Mouse (Mus musculus) T-helper 2 cell (primary cell): ENCODE data around the gene Galnt12.
"Not testable (repeated sequence)": the region's sequence is repeated elsewhere in the genome, so short reads cannot be mapped to it uniquely, and the experiment has no call there.

Experiments
- in situ Hi-C: fragments of 300-600 bp; cut with MboI, MseI; formaldehyde crosslinking; loops from one replicate; pipeline ENCODE4 v1.15.1; 2025; ENCODE audit warnings: high pct_unique_total_duplicates

The Galnt12 gene

GRCm38 (mm10) chr4:47091493-47092386 is at the start of gene Galnt12:
Gene Galnt12, plus strand, starts transcription at chr4:47091909.
- in situ Hi-C loops = no loop called here

GRCm38 (mm10) chr4:47043866-47044265 is 47.8 kb upstream of the Galnt12 start:
- in situ Hi-C loops = loop anchor here (10.0 kb wide), 1 partner anchor 429 kb away; no protein-coding TSS in a partner anchor

GRCm38 (mm10) chr4:47046974-47047373 is 44.7 kb upstream of the Galnt12 start:
- in situ Hi-C loops = loop anchor here (10.0 kb wide), 1 partner anchor 432 kb away; no protein-coding TSS in a partner anchor

- in situ Hi-C loops = loop anchor here (10.0 kb wide), 1 partner anchor 433 kb away; no protein-coding TSS in a partner anchor
Measured at GRCm38 (mm10) chr4:47047765-47048164, 43.9 kb upstream of the Galnt12 start.

- in situ Hi-C loops = loop anchor here (10.0 kb wide), 1 partner anchor 434 kb away; no protein-coding TSS in a partner anchor
Measured at GRCm38 (mm10) chr4:47049216-47049615, 42.5 kb upstream of the Galnt12 start.

- in situ Hi-C loops = no loop called here
Measured at GRCm38 (mm10) chr4:47050167-47050566, 41.5 kb upstream of the Galnt12 start.

GRCm38 (mm10) chr4:47050642-47051381 is 40.9 kb upstream of the Galnt12 start:
- in situ Hi-C loops = no loop called here

- in situ Hi-C loops = no loop called here
Measured at GRCm38 (mm10) chr4:47051905-47052304, 39.8 kb upstream of the Galnt12 start.

GRCm38 (mm10) chr4:47055170-47055569 is 36.5 kb upstream of the Galnt12 start:
- in situ Hi-C loops = not testable (repeated sequence)

- in situ Hi-C loops = no loop called here
Measured at GRCm38 (mm10) chr4:47055570-47056080, 36.1 kb upstream of the Galnt12 start.

- in situ Hi-C loops = no loop called here
Measured at GRCm38 (mm10) chr4:47056791-47057509, 34.8 kb upstream of the Galnt12 start, which contains the start of gene Anks6. Gene Anks6, minus strand, starts transcription at chr4:47057427.

GRCm38 (mm10) chr4:47057510-47058325 is 34.0 kb upstream of the Galnt12 start:
- in situ Hi-C loops = no loop called here

- in situ Hi-C loops = no loop called here
Measured at GRCm38 (mm10) chr4:47060900-47061299, 30.8 kb upstream of the Galnt12 start.

GRCm38 (mm10) chr4:47075054-47075453 is 16.7 kb upstream of the Galnt12 start:
- in situ Hi-C loops = no loop called here

GRCm38 (mm10) chr4:47079997-47080646 is 11.6 kb upstream of the Galnt12 start:
- in situ Hi-C loops = no loop called here

- in situ Hi-C loops = no loop called here
Measured at GRCm38 (mm10) chr4:47080647-47081010, 11.1 kb upstream of the Galnt12 start.

- in situ Hi-C loops = no loop called here
Measured at GRCm38 (mm10) chr4:47083824-47084223, 7.9 kb upstream of the Galnt12 start.

GRCm38 (mm10) chr4:47088671-47089070 is 3.0 kb upstream of the Galnt12 start:
- in situ Hi-C loops = no loop called here

- in situ Hi-C loops = no loop called here
Measured at GRCm38 (mm10) chr4:47092387-47093021, 795 bp downstream of the Galnt12 start.

- in situ Hi-C loops = no loop called here
Measured at GRCm38 (mm10) chr4:47093161-47093560, 1.5 kb downstream of the Galnt12 start.
